Mouse (Mus musculus): Measurements from ENCODE around the gene Golga5.
A peak's percentile ranks its signal among the peaks of the same experiment; 100 is the strongest.

Golga5 gene

DNA sequence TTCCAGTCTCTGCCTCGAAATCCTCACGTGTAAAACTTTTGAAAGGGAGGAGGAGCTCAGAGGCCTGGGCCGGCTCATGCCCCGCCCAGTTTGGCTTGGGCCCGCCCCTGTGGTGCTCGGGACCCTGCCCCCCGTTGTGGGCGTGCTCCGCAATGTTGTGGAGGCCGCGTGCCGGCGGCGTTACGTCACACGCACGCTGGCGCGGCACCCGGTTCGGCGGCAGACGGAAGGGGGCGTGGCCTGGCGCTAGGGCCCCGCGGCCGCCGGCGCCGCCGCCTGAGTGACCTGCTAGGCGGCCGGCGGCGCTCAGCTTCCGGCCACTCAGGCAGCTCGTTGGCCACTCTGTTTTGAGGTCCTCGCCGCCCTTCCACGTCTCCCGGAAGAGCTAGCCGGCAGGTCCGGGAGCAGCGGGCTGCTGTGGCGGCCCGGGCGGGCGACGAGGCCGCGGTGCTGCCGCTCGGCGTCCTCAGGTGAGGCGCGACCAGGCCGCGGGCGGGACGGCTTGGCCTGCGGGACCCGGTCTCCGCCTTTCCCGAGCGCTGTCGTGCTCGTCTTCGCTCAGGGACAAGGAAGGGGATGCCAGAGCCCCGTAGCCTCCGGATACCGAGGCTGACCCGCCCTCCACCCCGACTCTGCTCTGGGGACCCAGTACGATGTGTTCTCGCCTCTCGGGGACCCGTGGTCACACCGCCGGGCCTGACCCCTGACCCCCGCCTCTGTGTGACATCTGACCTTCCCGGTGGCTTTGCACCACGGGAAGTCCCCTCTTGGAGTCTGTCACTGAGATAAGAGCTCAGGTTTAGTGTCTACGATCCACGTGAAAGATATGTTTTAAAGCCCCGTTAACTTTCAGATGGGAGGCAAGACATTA is at the start of gene Golga5:
TSS of gene Golga5 (plus strand) at position 242 of the 871 bp plus-strand sequence.
- DNase-seq (ENCODE audit: low spot score) = peak; percentile 98

DNA sequence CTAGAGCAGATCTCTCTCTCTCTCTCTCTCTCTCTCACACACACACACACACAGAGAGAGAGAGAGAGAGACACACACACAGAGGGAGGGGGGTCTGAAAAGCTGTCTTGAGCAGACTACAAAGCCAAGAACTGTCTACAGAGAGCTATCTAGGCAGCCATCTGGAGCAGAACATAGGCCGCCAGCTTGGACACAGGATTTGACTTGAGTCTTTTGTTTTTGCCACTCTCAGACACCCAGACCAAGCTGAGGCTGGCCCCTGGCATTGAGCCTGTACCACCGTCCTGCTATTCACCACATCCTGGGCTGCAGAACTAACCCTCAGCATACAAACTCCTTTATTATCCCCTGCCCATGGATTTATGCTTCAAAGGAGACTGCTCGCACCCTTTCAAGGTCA is 49.4 kb upstream of the Golga5 start:
- DNase-seq (ENCODE audit: low spot score) = no peak

DNA sequence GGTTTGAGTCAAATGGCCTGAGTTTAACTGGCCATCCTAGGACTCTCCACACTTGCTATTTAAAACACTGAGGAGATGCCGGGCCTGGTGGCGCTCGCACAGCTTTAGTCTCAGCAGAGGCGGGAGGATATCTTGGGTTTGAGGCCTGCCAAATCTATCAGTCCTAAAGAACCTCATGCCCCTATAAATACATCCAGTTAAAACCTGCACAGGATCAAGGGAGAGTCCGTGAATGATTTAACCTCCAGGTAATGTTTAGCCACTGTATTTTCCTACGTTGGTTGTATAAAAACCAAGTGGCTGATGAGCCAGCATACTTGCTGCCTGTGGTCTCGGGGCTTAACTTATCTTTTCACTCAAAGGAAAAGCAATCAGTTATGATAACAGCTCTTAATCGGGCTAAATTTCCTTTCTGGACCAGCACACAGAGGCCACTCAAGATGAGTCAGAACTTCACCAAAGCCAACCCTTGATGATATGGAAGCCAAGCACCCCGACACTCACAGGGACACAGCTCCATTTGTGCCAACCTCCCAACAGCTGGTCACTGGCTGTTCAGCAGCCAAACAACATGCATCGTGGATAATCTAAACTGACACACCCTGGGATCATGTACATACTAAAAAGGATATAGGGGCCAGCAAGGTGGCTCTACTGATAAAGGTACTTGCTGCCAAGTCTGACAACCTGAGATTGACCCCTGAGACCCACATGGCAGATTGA is 48.6 kb upstream of the Golga5 start:
- DNase-seq (ENCODE audit: low spot score) = no peak

DNA sequence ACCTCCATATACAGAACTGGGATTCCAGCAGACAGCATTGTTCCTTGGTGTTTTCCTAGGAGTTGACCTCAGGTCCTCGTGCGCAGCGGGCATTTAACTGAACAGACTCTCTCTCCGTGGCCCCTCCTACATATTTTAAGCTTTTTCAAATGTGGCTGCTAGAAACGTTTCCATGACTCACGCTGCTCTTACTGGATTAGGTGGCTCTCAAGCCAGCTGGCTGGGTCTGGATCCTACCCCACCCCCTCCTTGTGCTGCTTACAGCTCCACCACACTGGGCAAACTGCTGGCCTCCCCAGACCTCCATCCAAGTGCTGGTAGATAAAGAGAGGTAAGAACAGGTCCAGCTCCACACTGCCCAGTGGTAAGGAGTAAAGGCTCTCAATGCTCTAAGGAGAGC is 46.9 kb upstream of the Golga5 start:
- no peak for DNase-seq (ENCODE audit: low spot score)

DNA sequence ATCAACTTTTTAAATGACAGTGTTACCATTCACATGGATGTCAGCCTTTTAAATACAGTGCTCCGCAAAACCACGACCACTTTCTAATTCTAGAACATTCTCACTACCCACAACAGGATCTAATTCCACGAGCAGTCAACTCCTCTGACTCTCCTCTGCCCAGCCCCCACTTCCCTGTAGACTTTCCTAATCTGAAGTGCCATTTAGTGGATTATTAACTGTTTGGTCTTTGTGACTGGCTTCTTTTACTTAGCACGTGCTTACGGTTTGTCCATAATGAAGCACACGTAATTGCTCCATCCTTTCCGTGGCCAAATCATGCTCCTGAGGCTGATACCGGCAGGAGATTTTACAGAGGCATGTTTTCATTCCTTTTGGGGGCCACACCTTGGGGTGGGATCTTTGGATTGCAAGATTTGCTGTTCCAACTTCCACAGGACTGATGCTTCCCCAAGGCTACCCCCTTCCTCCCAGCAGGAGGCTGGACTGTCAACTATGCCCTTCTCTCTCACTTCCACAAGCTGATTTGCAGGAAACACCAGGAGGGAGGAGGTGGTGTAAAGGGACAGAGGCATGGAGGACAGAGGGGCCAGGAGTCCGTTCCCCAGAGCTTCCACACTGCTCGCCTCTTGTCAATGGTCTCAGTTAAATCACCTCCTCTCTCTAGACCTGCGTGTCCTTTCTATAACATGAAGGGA is 46.2 kb upstream of the Golga5 start:
- DNase-seq (ENCODE audit: low spot score) = no peak

DNA sequence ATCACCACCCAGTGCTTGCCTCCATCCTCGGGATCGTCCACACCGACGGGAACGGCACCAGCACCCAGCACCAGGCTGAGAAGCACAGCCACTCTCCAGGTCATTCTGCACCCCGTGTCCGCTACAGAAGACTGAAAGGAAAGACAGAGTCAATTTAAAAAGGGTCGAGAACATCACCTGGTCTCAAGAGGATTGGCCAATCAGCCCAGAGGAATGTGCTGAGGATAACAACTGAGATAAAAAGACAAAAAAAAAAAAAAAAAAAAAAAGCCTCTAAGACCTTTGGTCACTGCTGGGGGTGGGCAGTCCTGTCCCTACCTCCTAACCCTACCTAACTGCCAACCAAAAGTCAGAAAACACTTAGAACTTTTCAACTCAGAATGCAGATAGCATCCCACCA is 45.3 kb upstream of the Golga5 start:
- DNase-seq (ENCODE audit: low spot score) = no peak

DNA sequence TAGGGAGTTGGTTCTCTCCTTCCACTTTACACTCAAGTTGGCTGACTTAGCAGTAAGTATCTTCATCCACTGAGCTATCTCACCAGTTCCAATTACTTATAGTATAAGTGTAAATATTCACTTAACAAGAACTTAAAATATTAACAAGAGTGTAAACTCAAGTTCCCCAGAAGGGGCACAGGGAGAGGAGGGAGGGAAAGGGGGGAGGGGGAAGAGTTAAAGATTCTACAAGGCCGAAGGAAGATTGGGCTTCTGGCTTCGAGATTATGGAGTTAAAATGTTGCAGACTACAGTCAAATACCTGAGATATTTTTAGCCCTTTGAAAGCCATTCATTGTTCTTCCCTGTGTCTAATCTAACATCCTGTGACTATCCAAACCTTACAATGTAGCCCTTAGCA is 44.5 kb upstream of the Golga5 start:
- no peak for DNase-seq (ENCODE audit: low spot score)

DNA sequence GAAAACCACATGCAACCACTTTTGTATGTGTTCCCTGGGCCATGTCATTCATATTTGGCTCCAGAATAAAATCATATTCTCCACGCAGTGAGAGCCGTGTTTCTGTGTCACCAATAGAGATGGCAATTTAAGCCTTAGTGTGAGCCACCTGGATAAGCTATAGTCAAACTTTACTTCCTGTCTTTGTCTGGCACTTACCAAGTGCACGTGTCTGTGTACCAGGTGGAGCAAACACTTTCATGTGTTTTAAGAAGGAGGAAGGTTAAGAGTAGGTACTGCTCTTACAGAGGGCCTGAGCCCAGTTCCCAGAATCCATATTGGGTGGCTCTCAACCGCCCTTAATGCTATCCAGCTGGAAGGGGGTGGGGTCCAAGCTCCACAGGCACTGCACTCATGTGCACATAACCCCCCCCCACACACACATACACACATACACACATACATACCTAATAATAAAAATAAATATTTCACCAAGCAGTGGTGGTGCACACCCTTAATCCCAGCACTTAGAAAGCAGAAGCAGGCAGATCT is 43.8 kb upstream of the Golga5 start:
- no peak for DNase-seq (ENCODE audit: low spot score)

DNA sequence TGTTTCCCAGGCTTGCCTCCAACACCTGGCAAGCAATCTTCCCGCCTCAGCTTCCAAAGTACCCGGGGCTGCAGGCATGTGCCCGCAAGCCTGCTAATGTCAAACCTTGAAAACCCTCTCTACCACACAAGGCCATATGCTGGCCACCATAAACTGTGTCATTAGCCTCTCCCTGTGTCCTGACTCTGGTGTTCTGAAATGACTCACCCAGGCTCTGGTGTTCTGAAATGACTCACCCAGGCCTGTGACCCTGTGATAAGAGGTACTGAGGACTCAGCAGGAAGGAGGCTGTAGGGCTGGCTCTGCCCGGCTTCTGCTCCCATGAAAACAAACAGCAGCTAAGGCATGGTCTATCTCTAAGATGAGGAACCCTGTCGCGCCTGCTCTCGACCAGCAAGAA is 42.6 kb upstream of the Golga5 start:
- DNase-seq (ENCODE audit: low spot score) = no peak

DNA sequence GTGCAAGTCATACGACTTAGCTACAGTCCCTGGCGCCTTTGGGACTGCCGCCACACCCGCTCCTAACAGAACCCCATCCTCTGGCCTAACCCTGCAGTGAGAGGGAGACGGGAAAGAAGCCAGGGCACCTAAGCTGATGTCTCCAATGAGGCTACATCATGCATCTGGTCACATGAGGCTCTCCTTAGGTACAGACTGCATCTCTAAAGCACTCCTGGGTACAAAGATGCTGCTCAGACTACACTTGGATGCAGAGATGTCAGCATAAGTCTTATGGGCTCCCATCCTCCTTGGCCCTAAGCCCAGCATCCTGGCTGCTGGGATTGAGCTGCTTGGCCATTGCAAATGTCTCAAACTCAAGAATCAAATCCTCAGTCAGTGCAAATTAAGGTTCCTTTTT is 39.3 kb upstream of the Golga5 start:
- DNase-seq (ENCODE audit: low spot score) = no peak

DNA sequence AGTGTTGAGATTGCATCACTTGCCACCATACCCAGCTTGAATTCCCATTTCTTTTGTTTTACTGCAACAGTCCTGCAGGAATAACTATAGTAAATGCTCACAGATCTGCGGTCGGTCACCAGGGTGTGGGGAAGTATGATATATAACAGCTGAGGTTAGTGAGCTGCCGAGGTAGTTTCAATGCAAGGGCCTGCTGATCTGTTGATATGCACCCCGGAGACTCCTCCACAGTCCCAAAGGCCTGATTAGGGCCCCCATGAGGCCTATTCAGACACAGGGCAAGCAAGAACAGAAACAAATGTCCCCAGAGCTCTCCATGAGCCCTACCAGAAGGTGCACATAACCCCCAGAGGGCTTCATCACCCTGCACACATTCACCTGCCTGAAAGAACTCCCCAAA is 38.7 kb upstream of the Golga5 start:
- DNase-seq (ENCODE audit: low spot score) = no peak

DNA sequence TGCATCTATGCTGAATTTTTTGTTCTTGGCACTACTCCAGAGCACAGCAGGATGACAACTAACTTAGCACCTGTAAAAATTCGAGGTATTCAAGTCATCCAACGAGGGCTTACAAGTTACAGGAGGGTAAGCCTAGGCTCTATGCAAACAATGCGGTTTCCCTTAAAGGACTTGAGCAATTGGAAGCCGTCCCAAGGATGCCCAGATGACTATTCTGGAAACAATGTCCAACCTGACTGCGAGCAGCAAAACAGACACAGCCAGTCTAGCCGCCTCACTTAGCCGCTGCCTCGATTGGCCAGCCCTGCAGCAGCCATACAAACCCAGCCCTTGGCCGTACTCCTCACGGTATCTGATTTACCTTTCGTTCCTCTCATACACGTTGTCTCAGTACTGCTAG is 36.7 kb upstream of the Golga5 start:
- no peak for DNase-seq (ENCODE audit: low spot score)

DNA sequence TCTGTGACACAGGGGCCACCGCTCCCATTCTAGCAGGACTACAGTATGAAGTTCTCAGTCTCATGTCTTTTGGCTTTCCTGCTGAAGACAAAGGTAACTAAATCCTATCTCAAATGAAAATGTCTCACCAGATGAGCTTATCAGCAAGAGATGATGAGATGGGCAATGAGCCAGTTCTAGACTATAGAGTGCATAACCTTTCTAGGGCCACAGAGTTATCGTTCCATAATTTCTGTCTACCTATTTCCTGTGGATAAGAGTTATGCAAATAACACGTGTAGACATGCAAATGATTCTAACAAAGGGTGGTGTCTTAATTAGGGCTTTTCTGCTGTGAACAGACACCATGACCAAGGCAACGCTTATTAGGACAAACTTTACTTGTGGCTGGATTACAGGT is 34.8 kb upstream of the Golga5 start:
- no peak for DNase-seq (ENCODE audit: low spot score)

DNA sequence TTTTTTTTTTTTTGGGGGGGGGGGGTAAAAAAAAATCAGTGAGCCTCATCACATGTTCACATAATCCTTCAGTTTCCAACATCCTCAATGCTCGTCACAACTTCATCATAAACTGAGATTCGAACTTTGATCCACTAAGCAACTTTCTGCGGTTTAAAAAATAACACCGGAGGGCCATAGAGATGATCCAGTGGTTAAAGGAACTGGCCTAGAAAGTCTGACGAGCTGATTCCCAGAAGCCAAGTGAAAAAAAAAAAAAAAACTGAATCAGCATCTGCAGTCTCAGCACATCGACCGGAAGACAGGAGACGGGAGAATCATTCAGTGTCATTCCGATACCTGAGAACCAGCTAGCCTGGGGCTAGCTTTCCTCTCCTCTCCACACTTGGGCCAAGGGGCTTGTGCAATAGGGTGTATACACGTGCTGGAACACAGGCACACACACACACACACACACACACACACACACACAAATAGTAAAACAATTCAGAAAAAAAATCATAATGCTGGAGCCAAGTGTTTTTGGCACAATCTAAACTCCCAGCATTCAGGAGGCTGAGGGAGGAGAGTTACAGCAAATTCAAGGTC is 31.9 kb upstream of the Golga5 start:
- DNase-seq (ENCODE audit: low spot score) = no peak

DNA sequence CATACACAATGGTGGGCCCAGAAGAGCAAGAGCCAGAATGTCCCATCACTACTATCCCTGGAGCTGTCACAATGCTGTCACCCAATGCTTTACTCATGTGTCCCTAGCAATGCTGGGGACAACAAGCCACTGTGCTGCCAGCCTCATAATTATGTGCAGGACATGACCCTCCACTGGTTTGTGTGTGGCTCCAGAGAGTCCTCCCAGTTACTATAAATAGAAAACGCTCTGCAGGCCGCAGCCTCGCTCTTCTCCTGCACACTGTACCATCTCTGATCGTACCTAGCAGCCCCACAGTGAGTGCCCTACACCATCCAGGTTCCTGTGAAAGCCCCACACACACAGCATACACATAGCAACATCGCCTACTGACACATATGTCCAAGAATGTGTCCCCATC is 31.0 kb upstream of the Golga5 start:
- DNase-seq (ENCODE audit: low spot score) = no peak

DNA sequence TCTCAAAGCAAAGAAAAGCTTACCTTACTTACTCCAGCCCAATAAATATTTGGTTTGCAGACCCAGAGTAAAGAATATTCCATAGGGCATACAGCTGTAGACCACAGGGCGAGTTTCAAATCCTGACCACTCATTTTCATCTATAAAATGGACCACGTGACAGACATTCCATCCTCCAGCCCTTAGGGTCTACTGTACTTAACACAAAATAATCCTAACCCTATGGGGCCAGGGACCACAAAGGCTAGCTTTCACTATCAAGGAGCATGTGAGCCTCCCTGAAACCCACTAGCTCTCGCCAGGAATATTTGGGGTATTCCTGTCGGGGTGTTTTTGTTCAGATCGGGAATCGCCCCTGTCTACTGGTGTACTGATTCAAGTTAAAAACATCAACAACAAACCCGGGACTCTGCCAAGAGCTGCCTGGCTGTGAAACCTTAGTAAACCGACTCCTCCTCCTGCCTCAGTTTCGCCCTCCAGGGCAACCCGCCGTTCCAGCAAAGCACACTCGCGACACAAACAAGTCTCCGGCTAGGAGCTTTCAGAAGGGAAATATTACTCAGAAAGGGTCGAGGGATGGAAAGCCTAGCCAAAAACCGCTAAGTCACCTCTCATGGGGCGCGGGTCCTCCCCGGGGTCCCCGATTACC is 29.8 kb upstream of the Golga5 start:
- no peak for DNase-seq (ENCODE audit: low spot score)

DNA sequence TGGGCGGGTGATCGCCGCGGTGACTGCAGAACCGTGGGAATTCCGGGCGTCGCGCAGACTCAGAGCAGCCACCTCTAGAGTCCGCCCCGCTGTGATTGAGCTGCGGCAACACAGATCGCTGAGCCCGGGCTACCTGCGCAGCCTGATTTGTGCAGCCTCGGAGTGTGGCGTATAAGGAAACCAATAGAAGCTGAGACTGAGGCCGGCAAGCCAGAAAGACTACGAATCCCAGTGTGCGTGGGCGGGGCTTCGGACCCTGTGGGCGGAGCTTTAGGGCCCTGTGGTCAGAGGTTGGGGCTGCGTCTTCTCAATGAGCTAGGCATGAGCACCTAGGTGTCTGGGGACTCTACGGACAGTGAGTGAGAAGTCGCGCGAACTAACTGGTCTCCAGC is 29.3 kb upstream of the Golga5 start, which contains the start of gene Lgmn:
TSS of gene Lgmn (minus strand) at position 182 of the 392 bp plus-strand sequence.
- DNase-seq (ENCODE audit: low spot score) = peak; percentile 97

DNA sequence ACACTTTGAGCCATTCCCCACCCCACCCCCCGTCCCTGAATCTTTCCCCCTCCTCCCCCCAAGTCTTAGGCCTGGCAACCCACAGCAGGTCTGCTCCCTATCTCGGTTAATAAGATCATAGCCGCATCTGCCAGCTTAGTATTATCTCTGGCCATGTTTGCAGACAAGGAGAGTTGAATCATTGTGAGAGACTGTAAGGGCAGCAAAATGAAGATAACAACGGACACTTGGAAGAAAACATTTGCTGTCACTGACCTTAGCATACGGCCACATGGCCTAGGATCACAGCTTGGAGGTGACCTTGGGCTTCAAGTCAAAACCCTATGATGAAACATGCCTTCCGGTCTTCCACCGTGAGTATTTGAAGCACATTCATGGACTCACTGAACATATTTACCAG is 28.4 kb upstream of the Golga5 start:
- DNase-seq (ENCODE audit: low spot score) = peak; percentile 41

DNA sequence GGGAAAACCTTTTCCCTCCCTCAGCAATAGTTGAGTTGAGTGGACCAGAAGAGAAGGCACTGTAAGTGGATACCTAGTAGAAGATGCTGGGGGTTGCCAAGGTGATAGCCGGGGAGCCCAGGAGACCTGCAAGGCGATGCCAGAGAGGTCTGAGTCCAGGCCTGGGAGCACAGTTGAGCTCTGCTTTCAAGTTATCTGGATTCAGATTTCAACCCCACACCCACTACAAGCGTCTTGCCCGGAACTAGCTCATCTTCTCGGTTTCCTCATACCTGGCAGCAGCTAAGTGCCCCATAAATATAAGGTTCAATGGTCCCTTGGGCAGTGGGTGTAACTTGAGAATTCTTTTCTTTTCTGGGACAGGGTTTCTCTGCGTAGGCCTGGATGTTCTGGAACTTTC is 27.8 kb upstream of the Golga5 start:
- no peak for DNase-seq (ENCODE audit: low spot score)

DNA sequence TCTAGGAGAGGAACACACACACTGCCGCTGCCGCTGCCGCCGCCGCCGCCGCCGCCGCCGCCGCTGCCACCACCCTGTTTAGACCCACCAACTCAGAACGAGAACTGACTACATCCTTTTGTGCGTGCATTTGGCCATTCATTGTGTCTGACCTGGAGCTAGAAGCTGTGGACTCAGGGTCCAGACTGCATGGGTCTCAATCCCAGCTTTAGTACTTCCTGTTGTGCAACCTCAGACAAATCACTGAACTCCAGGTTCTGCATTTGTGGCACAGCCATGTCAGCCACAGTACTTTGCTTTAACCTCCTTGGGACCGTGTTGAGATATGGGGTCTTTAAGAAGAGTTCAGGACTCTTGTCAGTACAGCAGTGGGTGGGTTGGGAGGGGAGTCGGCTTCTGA is 26.3 kb upstream of the Golga5 start:
- DNase-seq (ENCODE audit: low spot score) = no peak

DNA sequence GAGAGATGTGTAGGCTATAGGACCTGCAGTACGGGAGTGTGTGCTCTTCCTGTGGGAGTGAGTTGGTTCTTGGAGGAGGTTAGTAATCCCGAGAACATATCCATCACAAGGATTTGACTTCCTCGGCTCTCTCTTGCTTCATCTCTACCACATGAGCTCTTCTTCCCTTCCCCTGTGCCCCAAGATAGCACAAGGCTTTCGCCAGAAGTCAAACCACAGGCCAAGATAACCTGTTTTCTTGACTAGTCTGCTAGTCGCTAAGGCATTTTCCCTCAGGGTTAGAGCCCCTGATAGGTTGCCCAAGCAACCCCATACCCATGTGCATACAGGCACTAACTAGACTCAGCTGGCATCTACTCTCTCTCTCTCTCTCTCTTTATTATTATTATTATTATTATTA is 25.3 kb upstream of the Golga5 start:
- no peak for DNase-seq (ENCODE audit: low spot score)

DNA sequence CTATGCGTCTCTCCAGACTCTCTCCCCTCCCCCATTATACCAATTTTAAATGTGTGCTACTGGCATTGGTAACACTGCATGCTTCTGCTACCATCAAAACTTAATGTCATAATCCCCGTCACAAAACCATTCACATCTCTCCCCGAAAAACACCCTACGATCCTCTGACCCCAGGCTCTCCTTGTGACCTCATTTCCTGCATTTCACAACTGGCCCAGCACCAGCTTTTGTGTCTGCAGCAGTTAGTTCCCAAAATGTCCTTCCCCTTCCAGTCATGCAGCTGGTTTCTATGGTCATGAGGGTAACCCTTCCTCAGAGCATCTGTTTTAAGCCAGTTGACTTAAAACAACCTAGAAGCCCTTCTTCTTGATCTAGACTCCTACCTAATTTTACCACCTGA is 23.5 kb upstream of the Golga5 start:
- DNase-seq (ENCODE audit: low spot score) = no peak
